Mouse (Mus musculus) ES-Bruce4 (cell line): ENCODE measurements around the gene Rai14.

ENCODE experiments used
- CTCF ChIP-seq: IDR thresholded peaks from one replicate; pipeline ENCODE4 v1.8.1; 2011; ENCODE audit warnings: low read depth, low read length
- EP300 ChIP-seq: IDR thresholded peaks from 2 replicates; pipeline ENCODE4 v1.6.1; 2011; ENCODE audit warnings: low read depth, low read length; ENCODE audit not compliant: insufficient read depth
- POLR2A ChIP-seq: IDR thresholded peaks from one replicate; pipeline ENCODE4 v1.8.1; 2011; ENCODE audit warnings: low read length; ENCODE audit not compliant: insufficient read depth

- TF ChIP-seq POLR2A: no peak
- TF ChIP-seq CTCF: no peak
- no peak for TF ChIP-seq EP300
Measured at GRCm38 (mm10) chr15:10747226-10747625, 32.8 kb upstream of the Rai14 start.
